Mouse (Mus musculus) induced T-regulatory cell, adult 2 months (primary cell): ENCODE data around the gene Ttc33.
A peak's percentile ranks its signal among the peaks of the same experiment; 100 is the strongest.

ENCODE experiments used
- DNase-seq: peaks from one replicate; pipeline ENCODE4 v3.0.0-alpha.2; 2012; ENCODE audit warnings: low read depth

Ttc33 gene

GRCm38 (mm10) chr15:5185366-5186292, at the start of gene Ttc33:
Gene Ttc33, plus strand, starts transcription at chr15:5185525.
- DNase-seq: peak; percentile 82

- no peak for DNase-seq
Observed at GRCm38 (mm10) chr15:5138021-5138856, 47.1 kb upstream of the Ttc33 start.

GRCm38 (mm10) chr15:5139366-5139765, 46.0 kb upstream of the Ttc33 start:
- DNase-seq: no peak

DNA sequence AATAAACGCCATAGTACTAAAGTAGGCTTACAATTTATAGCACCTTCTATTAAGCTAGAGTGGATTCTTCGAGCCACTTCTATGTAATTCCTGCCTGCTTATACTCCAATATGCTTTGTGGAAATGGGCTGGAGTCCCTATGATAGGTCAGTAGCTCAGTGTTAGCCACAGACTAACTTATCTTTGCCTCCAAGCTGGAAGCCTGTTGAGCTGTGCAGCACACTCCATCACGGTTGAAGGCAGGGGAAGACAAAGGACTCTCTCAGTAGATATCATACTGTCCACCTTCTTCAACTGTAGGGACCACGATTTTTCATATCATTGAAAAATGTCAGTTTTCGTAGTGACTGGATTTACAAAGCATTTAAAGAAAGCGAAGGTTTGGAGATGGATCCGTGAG, 45.5 kb upstream of the Ttc33 start:
- no peak for DNase-seq

GRCm38 (mm10) chr15:5140357-5140756, 45.0 kb upstream of the Ttc33 start:
- DNase-seq: no peak

DNA sequence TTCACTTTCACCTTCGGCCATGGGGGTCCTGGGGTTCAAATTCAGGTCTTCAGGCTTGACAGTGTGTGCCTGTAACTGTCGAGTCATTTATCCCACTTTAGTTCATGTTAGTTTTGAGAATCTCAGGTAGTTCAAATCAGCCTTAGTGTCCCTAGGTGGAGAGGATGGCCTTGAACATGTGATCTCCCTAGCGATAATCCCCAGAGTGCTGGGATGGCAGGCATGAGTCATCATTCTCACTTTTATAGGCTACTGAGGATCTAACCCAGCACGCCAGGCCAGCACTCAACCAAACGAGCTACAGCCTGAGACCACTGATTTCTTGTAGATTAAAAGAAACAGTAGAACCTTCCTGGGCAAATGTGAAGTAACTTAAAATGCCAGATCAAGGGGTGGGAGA, 43.3 kb upstream of the Ttc33 start:
- DNase-seq: peak; percentile 36

- DNase-seq: no peak
Observed at GRCm38 (mm10) chr15:5142714-5143113, 42.6 kb upstream of the Ttc33 start.

DNA sequence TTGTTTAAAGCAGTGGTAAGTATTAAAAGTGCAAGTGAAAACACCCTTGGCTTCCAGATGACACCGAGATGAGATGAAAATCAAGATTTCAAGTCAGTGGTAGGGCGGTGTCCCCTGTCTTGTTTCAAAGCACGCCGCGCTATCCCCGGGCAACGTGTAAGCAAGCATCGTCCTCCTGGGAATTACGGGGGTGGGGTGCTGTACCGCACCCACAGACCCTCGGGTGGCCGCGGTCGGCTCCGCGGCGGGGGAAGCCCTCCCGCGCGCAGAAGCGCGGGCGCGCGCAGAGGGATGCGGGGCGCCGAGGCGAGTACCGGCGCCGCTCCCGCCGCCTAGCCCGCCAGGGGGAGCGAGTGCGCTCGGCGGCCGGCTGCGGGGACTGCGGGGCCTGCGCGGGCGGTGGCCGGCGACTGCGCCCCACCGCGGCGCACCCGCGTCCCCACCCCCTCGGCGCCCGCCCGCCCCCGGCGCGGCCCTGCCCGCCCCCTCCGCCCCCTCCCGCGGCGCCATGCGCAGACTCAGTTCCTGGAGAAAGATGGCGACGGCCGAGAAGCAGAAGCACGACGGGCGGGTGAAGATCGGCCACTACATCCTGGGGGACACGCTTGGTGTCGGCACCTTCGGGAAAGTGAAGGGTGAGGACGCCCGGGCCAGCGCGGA, 41.8 kb upstream of the Ttc33 start, which contains the start of gene Prkaa1:
Prkaa1 (plus strand) TSS at position 501 of the 660 bp plus-strand sequence.
- DNase-seq: peak; percentile 74

GRCm38 (mm10) chr15:5144021-5144778, 41.1 kb upstream of the Ttc33 start:
- peak; percentile 69 for DNase-seq

DNA sequence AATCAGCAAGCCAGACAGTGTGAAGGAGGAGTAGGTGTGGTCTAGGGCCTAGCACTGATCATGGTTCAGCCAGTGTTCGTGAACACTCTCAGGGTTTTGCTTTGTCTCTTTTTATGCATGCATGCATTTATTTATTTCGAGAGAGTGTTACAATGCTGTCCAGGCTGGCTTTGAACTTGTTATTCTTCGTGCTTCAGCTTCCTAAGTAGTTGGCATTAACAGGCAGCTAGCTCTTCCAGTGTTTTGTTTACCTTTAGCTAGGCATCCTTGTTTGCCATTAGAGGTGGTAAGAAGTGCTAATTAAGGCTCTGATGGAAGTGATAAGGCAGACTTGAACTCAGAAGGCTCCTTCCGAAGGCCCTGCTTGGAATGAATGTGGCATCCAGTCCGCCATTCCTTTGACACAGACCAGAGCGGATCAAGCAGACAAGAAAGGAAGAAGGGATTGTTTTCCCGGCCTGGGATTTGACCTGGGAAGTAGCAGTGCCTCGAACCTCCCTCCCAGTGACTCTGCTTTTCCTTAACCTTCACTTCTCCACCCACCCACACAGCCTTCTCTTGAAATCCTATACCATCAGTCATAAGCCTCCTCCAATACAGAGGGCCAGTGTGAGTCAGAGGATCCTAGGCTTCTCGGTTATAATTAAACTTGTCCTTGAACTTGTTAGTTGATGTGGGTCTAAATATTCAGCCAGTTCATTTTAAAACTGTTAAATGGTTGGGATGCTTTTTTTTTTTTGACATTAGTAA, 40.0 kb upstream of the Ttc33 start:
- no peak for DNase-seq

GRCm38 (mm10) chr15:5149187-5149586, 36.1 kb upstream of the Ttc33 start:
- DNase-seq: no peak

GRCm38 (mm10) chr15:5152171-5152570, 33.2 kb upstream of the Ttc33 start:
- DNase-seq: no peak

GRCm38 (mm10) chr15:5154621-5155020, 30.7 kb upstream of the Ttc33 start:
- DNase-seq: no peak

DNA sequence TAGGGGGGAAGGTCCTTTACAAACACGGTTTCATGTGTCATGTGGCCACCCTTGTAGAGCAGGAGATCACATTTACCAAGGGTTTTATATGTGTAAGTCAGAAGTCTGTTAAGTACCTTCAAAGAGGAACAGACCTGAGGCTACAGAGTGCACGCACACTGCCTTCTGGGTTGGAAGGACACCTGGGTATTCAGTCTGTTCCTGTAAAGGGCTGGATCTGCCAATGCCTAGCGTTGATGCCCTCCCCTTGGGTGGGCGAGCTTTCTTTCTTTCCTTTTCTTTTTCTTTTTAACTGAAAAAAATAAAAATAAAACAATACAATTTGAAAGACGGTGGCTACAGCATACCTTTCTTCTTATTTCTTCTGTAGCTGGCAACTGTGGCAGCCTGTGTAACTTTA, 30.2 kb upstream of the Ttc33 start:
- DNase-seq: no peak

GRCm38 (mm10) chr15:5156355-5156754, 29.0 kb upstream of the Ttc33 start:
- no peak for DNase-seq

- no peak for DNase-seq
Observed at GRCm38 (mm10) chr15:5157386-5157785, 27.9 kb upstream of the Ttc33 start.

GRCm38 (mm10) chr15:5158827-5159226, 26.5 kb upstream of the Ttc33 start:
- DNase-seq: no peak

- no peak for DNase-seq
Observed at GRCm38 (mm10) chr15:5165121-5165773, 20.1 kb upstream of the Ttc33 start.

- DNase-seq: no peak
Observed at GRCm38 (mm10) chr15:5173217-5173820, 12.0 kb upstream of the Ttc33 start.
